Mouse (Mus musculus) embryonic fibroblast, embryonic 13.5 days (primary cell): Measurements from ENCODE around the gene Gm12117. TPM values are rescaled to one million over a fixed set of nuclear protein-coding genes. Genes with fewer than 3 reads are reported as not detected.

Experiments
- H3K27ac ChIP-seq: 2 replicates; pipeline ENCODE4 v1.5.1; 2012; ENCODE audit warnings: low read length, control low read depth, inconsistent platforms; ENCODE audit not compliant: insufficient read depth
- H3K4me1 ChIP-seq: 2 replicates; pipeline ENCODE4 v1.6.1; 2011; ENCODE audit warnings: low read length; ENCODE audit not compliant: control insufficient read depth, insufficient read depth
- H3K4me3 ChIP-seq: 2 replicates; pipeline ENCODE4 v1.5.1; 2011; ENCODE audit warnings: mild to moderate bottlenecking, control low read depth, low read length; ENCODE audit not compliant: insufficient read depth
- CTCF ChIP-seq: IDR thresholded peaks from 2 replicates; pipeline ENCODE4 v1.5.1; 2011; ENCODE audit warnings: mild to moderate bottlenecking, control low read depth, low read length, moderate library complexity, borderline replicate concordance; ENCODE audit not compliant: insufficient read depth
- POLR2A ChIP-seq: IDR thresholded peaks from 2 replicates; pipeline ENCODE4 v1.6.1; 2011; ENCODE audit warnings: low read depth, mild to moderate bottlenecking, control low read depth, low read length, moderate library complexity
- polyA plus RNA-seq: library from polyadenylated mRNA; stranded (reverse); fragments of >200 nt; gene quantifications from 2 replicates; pipeline ENCODE4 v1.2.4, GENCODE M21; 2011; ENCODE audit warnings: low read depth; ENCODE audit not compliant: missing spikeins, insufficient read length

The Gm12117 gene
- polyA plus RNA-seq, 1 experiment, result 1.6 TPM

- no peak for TF ChIP-seq POLR2A
- TF ChIP-seq CTCF, result no peak
- no peaks in the 10 kb centered on the region for H3K4me1 ChIP-seq
- H3K4me3 ChIP-seq, result no peak overlapping the region
- H3K27ac ChIP-seq, result no peak overlapping the region
These were observed 36.2 kb downstream of the Gm12117 start for GRCm38 (mm10) chr11:33240295-33240694.

- H3K4me3 ChIP-seq, result no peak overlapping the region
- TF ChIP-seq POLR2A, result no peak
- no peak for TF ChIP-seq CTCF
- H3K27ac ChIP-seq, result no peak overlapping the region
- no peaks in the 10 kb centered on the region for H3K4me1 ChIP-seq
These were observed 42.4 kb downstream of the Gm12117 start for GRCm38 (mm10) chr11:33234134-33234533.

GRCm38 (mm10) chr11:33232056-33232455 lies 44.5 kb downstream of the Gm12117 start:
- no peak for TF ChIP-seq CTCF
- no peak for TF ChIP-seq POLR2A
- no peak overlapping the region for H3K4me3 ChIP-seq
- H3K4me1 ChIP-seq, result no peaks in the 10 kb centered on the region
- H3K27ac ChIP-seq, result no peak overlapping the region

GRCm38 (mm10) chr11:33228186-33228585 lies 48.4 kb downstream of the Gm12117 start:
- TF ChIP-seq CTCF (no peak), POLR2A (no peak)
- Histone ChIP-seq H3K27ac (no peak overlapping the region), H3K4me1 (no peaks in the 10 kb centered on the region), H3K4me3 (no peak overlapping the region)

GRCm38 (mm10) chr11:33226516-33226915 lies 50.0 kb downstream of the Gm12117 start:
- TF ChIP-seq POLR2A, result no peak
- no peaks in the 10 kb centered on the region for H3K4me1 ChIP-seq
- no peak overlapping the region for H3K4me3 ChIP-seq
- no peak overlapping the region for H3K27ac ChIP-seq

Other genes with a start within 250 kb of the Gm12117 start
- gene Fgf18, start 129.3 kb downstream of the Gm12117 start, polyA plus RNA-seq, result 0.83 and 8.3 TPM in 2 replicates
- gene Npm1, start 113.5 kb downstream of the Gm12117 start, polyA plus RNA-seq, result 1,604 and 1,816 TPM in 2 replicates
- not detected in 2 replicates for gene Tlx3, start 73.1 kb downstream of the Gm12117 start, polyA plus RNA-seq
- gene Ranbp17, start 237.0 kb upstream of the Gm12117 start, polyA plus RNA-seq, result 5.9 and 6.7 TPM in 2 replicates